Mouse (Mus musculus) embryonic facial prominence, embryonic 12.5 days (tissue): ENCODE results near the gene Zbtb32. TPM values are rescaled to one million over a fixed set of nuclear protein-coding genes. Genes with fewer than 3 reads are reported as not detected.
A peak's percentile ranks its signal among the peaks of the same experiment; 100 is the strongest.

Experiments used
- ATAC-seq: fragments of 200-750 bp; cut with Nextera tagmentation; 2 replicates; pipeline ENCODE4 v1.8.0; 2017; ENCODE audit not compliant: insufficient number of reproducible peaks, insufficient read depth, low FRiP score, low TSS enrichment
- H3K27ac ChIP-seq: fragments of 300-500 bp; sonication (generic); 2 replicates; pipeline ENCODE4 v1.5.1; 2016; ENCODE audit warnings: mild to moderate bottlenecking
- H3K27me3 ChIP-seq: fragments of 300-500 bp; sonication (generic); 2 replicates; pipeline ENCODE4 v1.6.1; 2016; ENCODE audit warnings: mild to moderate bottlenecking, moderate library complexity
- H3K36me3 ChIP-seq: fragments of 300-500 bp; sonication (generic); 2 replicates; pipeline ENCODE4 v1.6.1; 2016; ENCODE audit warnings: mild to moderate bottlenecking
- H3K4me1 ChIP-seq: fragments of 300-500 bp; sonication (generic); 2 replicates; pipeline ENCODE4 v1.6.1; 2016
- H3K4me2 ChIP-seq: fragments of 300-500 bp; sonication (generic); replicated peaks from 2 replicates; pipeline ENCODE4 v1.6.1; 2016; ENCODE audit warnings: mild to moderate bottlenecking, moderate library complexity
- H3K4me3 ChIP-seq: fragments of 300-500 bp; sonication (generic); 2 replicates; pipeline ENCODE4 v1.5.1; 2016; ENCODE audit warnings: mild to moderate bottlenecking
- H3K9ac ChIP-seq: fragments of 300-500 bp; sonication (generic); 2 replicates; pipeline ENCODE4 v1.6.1; 2016; ENCODE audit warnings: mild to moderate bottlenecking, moderate library complexity
- H3K9me3 ChIP-seq: fragments of 300-500 bp; sonication (generic); 2 replicates; pipeline ENCODE4 v1.6.1; 2016; ENCODE audit warnings: mild to moderate bottlenecking, moderate library complexity
- WGBS: fragments of 180-500 bp; shearing (Covaris S2); methylation state at CpG from one replicate; pipeline ENCODE4 v1.1.7; 2016; 5-methylcytosine and 5-hydroxymethylcytosine counted together
- polyA plus RNA-seq: library from polyadenylated mRNA; unstranded; fragments of >200 nt; fragmentation: Nextera tagmentation; extraction: Ambion mirVana; gene quantifications from 2 replicates; pipeline ENCODE4 v1.2.1, GENCODE M21; 2016

The Zbtb32 gene
- polyA plus RNA-seq, 1 experiment from 2014 or later, result 0.17 TPM

DNA sequence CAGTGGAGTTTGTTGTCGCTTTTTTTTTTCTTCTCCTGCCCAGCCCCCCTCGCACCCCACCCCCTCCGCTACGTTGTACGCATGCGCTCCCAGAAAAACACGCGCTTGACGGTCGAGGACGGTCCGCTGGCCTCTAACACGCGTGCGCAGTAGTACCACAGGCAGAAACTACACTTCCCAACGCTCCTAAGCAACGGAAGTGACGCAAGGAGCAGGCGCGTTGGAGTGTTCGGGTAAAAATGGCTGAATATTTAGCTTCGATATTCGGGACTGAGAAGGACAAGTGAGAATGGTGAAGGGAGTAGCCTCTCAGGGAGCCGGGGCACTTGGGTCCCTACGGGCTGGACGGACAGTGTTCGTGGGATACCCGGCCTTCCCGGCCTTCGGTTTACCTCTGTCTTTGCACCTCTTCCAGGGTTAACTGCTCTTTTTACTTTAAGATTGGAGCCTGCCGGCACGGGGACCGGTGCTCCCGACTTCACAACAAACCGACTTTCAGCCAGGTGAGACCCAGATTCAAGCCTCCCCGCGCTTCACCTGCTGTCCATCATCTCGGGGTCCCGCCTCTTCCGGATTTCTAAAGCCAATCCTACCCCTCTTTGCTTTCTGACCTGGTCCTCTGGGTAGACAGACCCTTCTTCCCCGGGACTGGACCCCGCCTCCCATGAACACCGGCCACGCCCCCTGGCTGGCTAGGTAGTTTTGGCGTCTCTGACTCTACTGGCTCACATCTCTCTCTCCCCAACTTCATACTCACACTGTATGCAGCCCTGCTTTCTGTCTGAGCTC, 35.4 kb downstream of the Zbtb32 start, which contains the start of the genes U2af1l4, Gm49396 and Psenen:
TSS of gene U2af1l4 (plus strand) at position 185 of the 789 bp plus-strand sequence.
TSS of gene Gm49396 (plus strand) at position 228 of the 789 bp plus-strand sequence.
TSS of gene Psenen (minus strand) at position 511 of the 789 bp plus-strand sequence.
- Histone ChIP-seq H3K4me2 (peak within 1 kb of the TSS; percentile 77), H3K27ac (peak within 1 kb of the TSS; percentile 94), H3K9me3 (no peaks in the 10 kb centered on the region), H3K4me1 (peaks cover 17% of the 10 kb centered on the region), H3K4me3 (peak within 1 kb of the TSS; percentile 61), H3K9ac (peak within 1 kb of the TSS; percentile 71), H3K27me3 (no peaks in the 10 kb centered on the region), H3K36me3 (peaks cover 30% of the 10 kb centered on the region)
- peak; percentile 86 for ATAC-seq
- WGBS, result under 1% methylated on average over 45 of the region's 45 CpGs

DNA sequence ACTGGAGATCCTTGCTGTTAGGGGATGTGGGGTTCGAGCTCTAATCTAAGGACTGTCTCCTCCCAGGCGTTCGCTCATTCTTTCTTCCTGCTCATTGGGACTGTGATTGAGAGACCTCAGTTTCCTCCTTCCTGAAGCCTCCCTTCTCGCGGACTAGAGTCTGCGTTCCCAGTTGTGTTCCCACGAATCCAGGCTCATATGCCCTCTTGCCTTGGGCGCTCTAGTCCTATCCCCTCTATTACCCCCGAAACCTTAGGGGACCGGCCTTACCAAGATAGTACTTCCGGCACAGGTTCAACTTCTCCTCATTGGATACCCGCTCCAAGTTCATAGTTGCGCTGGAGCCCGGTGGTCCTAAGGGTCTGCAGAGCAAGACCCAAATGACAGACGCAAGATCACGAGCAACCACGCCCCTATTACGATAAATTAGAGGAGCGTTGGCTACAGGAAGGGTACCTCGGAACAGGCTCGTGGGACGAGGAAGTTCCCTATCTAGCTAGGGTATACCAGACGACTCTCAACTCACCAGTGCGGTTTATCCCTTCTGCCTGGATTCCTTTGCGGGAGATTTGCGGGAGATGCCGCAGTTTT, 36.1 kb downstream of the Zbtb32 start:
- Histone ChIP-seq H3K9ac (peak overlapping the region; percentile 62), H3K9me3 (no peaks in the 10 kb centered on the region), H3K27ac (peak overlapping the region; percentile 78), H3K27me3 (no peaks in the 10 kb centered on the region), H3K4me3 (peak overlapping the region; percentile 61), H3K36me3 (peaks cover 25% of the 10 kb centered on the region), H3K4me2 (peak overlapping the region; percentile 77), H3K4me1 (peaks cover 19% of the 10 kb centered on the region)
- ATAC-seq, result no peak
- WGBS, result 2% methylated on average over 27 of the region's 27 CpGs

DNA sequence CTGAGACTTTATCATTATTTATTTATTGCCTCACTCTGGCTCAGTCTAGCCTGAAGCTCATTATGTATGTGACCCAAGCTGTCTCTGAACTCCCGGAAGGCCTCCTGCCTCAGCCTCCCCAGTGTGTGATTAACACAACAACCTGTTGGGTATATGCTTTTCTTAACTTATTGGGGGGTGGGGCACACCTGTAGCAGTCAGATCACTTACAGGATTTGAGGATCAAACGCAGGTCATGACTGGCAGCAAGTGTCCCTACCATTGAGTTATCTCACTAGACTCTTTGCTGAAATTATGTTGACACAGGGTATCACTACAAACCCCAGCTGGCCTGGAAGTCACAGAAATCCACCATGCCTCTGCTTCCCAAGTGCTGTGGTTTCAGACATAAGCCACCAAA, 38.4 kb downstream of the Zbtb32 start:
- Histone ChIP-seq H3K4me3 (no peak overlapping the region), H3K27ac (no peak overlapping the region), H3K4me1 (peaks cover 19% of the 10 kb centered on the region), H3K9ac (no peak overlapping the region), H3K36me3 (peaks cover 23% of the 10 kb centered on the region), H3K27me3 (no peaks in the 10 kb centered on the region), H3K4me2 (peak overlapping the region; percentile 96; the same call in 1 of the 2 replicates), H3K9me3 (no peaks in the 10 kb centered on the region)
- WGBS, result 64% methylated on average over 2 of the region's 2 CpGs
- no peak for ATAC-seq

DNA sequence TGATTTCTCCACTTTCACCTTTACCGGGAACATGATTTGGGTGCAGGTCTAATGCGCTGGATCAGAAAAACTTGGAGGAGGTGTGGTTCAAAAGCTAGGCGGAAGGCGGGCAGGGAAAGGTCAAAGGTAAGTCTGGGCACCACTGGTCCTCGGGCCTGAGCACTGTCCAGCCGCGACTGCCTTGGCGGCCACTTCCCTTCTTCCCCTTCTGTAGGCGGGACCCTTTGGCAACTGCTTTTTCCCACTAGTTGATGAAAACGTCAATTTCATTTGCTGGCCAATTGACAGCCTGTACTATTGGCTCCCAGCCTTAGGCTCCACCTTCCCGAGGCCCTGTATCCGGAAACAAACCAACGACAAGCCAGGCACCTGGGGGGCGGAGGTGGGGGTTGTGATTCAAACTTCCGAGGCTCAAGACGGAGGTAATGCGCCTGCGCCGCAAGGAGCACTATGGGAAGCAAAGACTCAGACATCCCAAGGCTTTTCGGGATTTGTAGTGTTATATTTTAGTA, 39.2 kb downstream of the Zbtb32 start, which contains the start of gene Lin37:
TSS of gene Lin37 (minus strand) at position 396 of the 512 bp plus-strand sequence.
- Histone ChIP-seq H3K4me2 (peak within 1 kb of the TSS; percentile 96), H3K9ac (peak within 1 kb of the TSS; percentile 81), H3K36me3 (peaks cover 24% of the 10 kb centered on the region), H3K27me3 (no peaks in the 10 kb centered on the region), H3K9me3 (no peaks in the 10 kb centered on the region), H3K4me1 (peaks cover 19% of the 10 kb centered on the region), H3K4me3 (peak within 1 kb of the TSS; percentile 66), H3K27ac (peak within 1 kb of the TSS; percentile 26; the same call in 1 of the 2 replicates)
- peak; percentile 78 for ATAC-seq
- WGBS, result under 1% methylated on average over 20 of the region's 20 CpGs

DNA sequence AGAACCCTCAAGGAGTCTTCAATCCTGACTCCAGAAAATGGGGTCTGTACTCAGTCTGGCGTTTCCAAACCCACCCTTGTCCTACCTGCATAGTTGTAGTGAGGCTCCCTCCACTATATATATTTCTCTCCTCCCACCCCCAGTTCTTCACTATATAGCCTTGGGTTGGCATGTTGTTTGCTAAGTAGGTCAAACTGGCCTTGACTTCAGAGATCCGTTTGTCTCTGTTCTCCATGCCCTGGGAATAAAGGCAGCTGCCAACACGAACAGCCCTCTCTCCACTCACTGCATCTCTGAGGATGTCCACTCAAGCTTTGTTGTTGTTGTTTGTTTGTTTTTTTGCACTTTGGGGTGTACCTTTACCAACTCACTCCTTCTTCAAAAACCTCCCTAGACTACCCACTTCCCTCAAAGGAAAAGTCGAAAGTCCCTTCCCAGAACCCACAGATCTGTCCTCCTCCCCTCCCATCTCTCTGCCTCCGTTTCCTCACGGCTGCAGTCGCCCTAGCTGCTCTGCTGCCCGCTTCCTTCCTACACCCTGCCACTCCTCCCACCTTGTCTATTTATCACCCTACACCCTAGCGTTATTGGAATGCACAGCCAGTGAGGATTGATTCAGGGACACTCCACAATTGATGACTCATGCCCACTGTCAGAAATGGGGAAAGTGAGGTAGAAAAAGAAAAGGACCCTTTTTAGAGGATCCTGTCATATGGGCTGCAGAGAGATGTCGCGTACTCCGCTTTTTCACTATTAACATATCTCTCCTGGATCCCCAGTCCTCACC, 39.9 kb downstream of the Zbtb32 start:
- Histone ChIP-seq H3K36me3 (peaks cover 28% of the 10 kb centered on the region), H3K27ac (peak overlapping the region; percentile 26; the same call in 1 of the 2 replicates), H3K9ac (peak overlapping the region; percentile 81), H3K27me3 (no peaks in the 10 kb centered on the region), H3K4me1 (peaks cover 15% of the 10 kb centered on the region), H3K4me2 (peak overlapping the region; percentile 96), H3K9me3 (no peaks in the 10 kb centered on the region), H3K4me3 (peak overlapping the region; percentile 66)
- 15% methylated on average over 12 of the region's 12 CpGs for WGBS
- no peak for ATAC-seq

DNA sequence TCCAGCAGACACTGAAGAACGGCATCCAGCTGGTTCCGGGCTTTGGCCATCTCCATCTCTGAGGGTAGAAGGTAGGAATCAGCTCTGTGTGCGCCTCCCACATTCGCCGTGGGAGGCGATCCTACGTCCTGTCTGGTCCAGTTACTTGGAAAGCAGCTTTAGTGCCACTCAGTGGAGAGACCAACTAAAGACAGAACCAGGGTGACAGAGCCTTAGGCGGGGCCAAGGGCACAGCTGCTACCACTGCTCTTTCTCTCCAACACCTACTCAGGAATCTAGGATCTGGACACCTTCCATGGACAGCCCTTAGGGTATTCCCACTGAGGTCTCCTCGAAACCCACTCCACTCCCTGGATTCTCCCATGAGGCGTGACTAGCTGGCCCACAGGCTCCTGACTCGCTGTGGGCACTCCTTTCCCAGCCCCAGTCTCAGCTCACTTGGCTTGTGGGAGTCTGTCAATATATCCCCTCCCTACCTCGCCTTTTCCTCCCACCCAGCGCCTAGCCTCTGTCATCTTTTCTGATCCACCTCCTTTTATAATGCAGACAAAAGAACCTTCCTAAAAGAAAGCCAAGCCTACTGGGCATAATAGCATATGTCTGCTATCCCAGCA, 40.7 kb downstream of the Zbtb32 start:
- Histone ChIP-seq H3K9me3 (no peaks in the 10 kb centered on the region), H3K9ac (no peak overlapping the region), H3K27me3 (no peaks in the 10 kb centered on the region), H3K36me3 (peaks cover 28% of the 10 kb centered on the region), H3K4me3 (peak overlapping the region; percentile 66; the same call in 1 of the 2 replicates), H3K4me2 (peak overlapping the region; percentile 96; the same call in 1 of the 2 replicates), H3K4me1 (peaks cover 21% of the 10 kb centered on the region), H3K27ac (no peak overlapping the region)
- WGBS, result 89% methylated on average over 13 of the region's 13 CpGs
- no peak for ATAC-seq

DNA sequence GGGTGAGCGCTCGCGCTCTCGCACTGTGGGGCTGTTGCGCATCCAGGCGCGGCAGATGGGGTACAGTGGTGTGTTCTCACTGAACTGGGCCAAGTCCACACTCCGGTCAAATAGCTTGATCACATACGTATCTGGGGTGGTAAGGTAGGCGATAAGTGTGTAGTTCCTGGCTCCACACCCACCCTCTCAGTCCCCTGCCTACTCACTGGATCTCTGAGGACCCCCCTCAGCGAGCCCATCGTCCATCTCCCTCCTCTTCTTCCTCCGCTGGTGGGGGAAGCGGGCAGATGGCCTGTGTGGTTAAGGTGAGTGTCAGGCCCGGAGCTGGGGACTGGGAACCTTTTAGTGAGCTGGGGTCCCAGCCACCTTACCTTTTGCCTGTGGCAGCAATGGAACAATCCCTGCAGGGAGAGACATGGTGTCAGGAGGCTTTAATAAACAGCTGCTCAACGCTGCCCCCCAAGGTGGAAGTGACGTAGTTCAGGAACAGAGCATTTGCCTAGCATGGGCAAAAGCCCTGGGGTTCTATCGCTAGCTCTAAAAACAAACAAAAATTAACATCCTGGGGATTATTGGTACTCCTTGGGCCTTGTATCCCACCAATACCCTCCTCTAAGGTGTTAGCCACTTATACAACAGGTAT, 41.7 kb downstream of the Zbtb32 start:
- no peaks in the 10 kb centered on the region for H3K9me3 ChIP-seq
- no peak for ATAC-seq
- H3K9ac ChIP-seq, result no peak overlapping the region
- H3K27me3 ChIP-seq, result no peaks in the 10 kb centered on the region
- peaks cover 25% of the 10 kb centered on the region for H3K4me1 ChIP-seq
- 92% methylated on average over 18 of the region's 18 CpGs for WGBS
- H3K27ac ChIP-seq, result no peak overlapping the region
- H3K4me3 ChIP-seq, result no peak overlapping the region
- peaks cover 28% of the 10 kb centered on the region for H3K36me3 ChIP-seq
- H3K4me2 ChIP-seq, result no peak overlapping the region

DNA sequence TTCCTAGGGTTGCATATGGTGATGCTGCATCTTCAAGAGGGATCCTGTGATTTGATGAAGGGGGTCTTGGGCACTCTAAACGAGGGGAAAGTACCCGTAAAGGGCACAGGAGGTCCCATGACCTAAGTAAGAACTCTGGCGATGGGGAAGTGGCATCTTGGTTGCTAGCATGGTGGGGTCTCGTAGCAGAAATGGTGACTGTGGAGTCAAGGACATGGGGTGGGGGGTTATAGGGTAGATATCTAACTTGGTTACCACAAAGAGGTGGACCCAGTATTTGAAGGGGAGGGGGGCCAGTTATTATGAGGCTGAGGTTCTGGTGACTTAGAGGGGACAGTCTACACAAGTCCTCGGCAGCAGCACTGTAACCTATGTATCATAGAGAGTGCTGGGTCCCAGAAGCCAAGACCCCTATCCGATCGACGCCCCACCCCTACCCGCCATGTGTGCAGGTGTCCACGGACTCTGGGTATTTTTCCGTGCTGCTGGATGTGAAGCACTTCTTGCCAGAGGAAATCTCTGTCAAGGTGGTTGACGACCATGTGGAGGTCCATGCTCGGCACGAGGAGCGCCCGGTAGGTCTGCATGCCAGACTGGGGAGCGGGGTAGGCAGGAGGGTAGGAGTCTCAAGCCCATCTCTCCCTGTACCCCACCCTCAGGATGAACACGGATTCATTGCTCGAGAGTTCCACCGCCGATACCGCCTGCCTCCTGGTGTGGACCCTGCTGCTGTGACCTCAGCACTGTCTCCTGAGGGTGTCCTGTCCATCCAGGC, 44.7 kb downstream of the Zbtb32 start:
- H3K4me2 ChIP-seq, result peak overlapping the region; percentile 88
- H3K27ac ChIP-seq, result no peak overlapping the region
- H3K4me1 ChIP-seq, result peaks cover 23% of the 10 kb centered on the region
- ATAC-seq, result no peak
- H3K9ac ChIP-seq, result no peak overlapping the region; the same call in 1 of the 2 replicates
- no peaks in the 10 kb centered on the region for H3K27me3 ChIP-seq
- 84% methylated on average over 22 of the region's 22 CpGs for WGBS
- peaks cover 32% of the 10 kb centered on the region for H3K36me3 ChIP-seq
- H3K9me3 ChIP-seq, result no peaks in the 10 kb centered on the region
- H3K4me3 ChIP-seq, result peak overlapping the region; percentile 66; the same call in 1 of the 2 replicates

DNA sequence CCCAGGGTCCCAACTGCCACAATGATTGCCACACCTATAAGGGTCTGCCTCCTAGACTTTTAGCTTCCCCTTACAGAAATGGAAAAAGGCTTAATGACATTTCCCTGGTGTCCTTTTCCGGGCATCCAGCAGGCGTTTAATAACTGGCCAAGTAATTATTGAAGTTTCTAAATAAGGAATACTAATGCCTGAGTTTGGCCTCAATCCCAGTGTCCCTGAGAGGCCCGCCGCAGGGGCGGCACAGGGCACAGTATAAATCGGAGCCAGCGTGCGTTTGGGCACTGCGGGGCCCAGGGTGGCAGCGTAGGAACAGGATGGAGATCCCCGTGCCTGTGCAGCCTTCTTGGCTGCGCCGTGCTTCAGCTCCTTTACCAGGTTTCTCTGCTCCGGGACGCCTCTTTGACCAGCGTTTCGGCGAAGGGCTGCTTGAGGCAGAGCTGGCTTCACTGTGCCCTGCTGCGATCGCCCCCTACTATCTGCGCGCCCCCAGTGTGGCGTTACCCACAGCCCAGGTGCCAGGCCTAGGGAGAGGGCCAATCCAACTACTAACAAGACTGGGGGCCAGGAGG, 45.6 kb downstream of the Zbtb32 start:
- WGBS, result 7% methylated on average over 23 of the region's 23 CpGs

More for the DNA sequence above, 45.6 kb downstream of the Zbtb32 start:
- peak overlapping the region; percentile 72 for H3K9ac ChIP-seq
- H3K4me3 ChIP-seq, result peak overlapping the region; percentile 66
- H3K27me3 ChIP-seq, result no peaks in the 10 kb centered on the region
- peaks cover 14% of the 10 kb centered on the region for H3K4me1 ChIP-seq
- H3K27ac ChIP-seq, result peak overlapping the region; percentile 91
- H3K4me2 ChIP-seq, result peak overlapping the region; percentile 88
- H3K36me3 ChIP-seq, result peaks cover 40% of the 10 kb centered on the region
- ATAC-seq, result no peak
- no peaks in the 10 kb centered on the region for H3K9me3 ChIP-seq
